Mouse (Mus musculus): ENCODE measurements around the gene Cbx7. TPM values are rescaled to one million over a fixed set of nuclear protein-coding genes. Genes with fewer than 3 reads are reported as not detected.
A peak's percentile ranks its signal among the peaks of the same experiment; 100 is the strongest.

Gene Cbx7
- total RNA-seq, 2 experiments from 2014 or later, result 9.4 to 9.8 TPM

- peak; percentile 65 for DNase-seq (ENCODE audit: low spot score)
- intact Hi-C loops (cut with DNase I), result loop anchor here (2.0 kb wide), 2 partner anchors 46 to 52 kb away; no protein-coding TSS in a partner anchor
Observed at GRCm38 (mm10) chr15:80004644-80005340, 33.9 kb upstream of the Cbx7 start.

GRCm38 (mm10) chr15:80003581-80003980 is 32.7 kb upstream of the Cbx7 start:
- intact Hi-C loops (cut with DNase I), result no loop called here

DNA sequence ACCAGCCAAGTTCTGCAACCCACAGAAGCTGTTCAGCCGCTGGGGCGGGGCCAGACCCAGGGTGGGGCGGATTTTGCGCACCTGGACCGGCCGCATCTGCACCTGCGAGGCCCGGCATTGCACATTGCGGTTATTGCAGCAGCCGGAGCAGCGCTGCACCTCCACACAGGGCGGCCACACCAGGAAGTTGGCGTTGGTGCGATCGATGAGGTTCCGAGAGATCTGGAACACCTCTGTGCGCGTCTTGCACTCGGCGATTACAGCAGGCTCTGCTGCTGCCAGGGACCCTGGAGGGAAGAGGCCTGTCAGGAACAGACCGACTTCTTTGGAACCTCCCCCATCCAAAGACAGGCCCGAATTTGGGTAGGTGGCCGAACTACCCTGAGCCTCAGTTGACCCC is 30.7 kb upstream of the Cbx7 start:
- DNase-seq (ENCODE audit: low spot score), result no peak
- intact Hi-C loops (cut with DNase I), result no loop called here

More at GRCm38 (mm10) chr15:80003581-80003980, 32.7 kb upstream of the Cbx7 start:
- no peak for DNase-seq (ENCODE audit: low spot score)

GRCm38 (mm10) chr15:80000694-80001093 is 29.8 kb upstream of the Cbx7 start:
- intact Hi-C loops (cut with DNase I), result no loop called here
- peak; percentile 53 for DNase-seq (ENCODE audit: low spot score)

- DNase-seq (ENCODE audit: low spot score), result no peak
- intact Hi-C loops (cut with DNase I), result no loop called here
Observed at GRCm38 (mm10) chr15:79997988-79998387, 27.1 kb upstream of the Cbx7 start.

- no peak for DNase-seq (ENCODE audit: low spot score)
- intact Hi-C loops (cut with DNase I), result no loop called here
Observed at GRCm38 (mm10) chr15:79996781-79997180, 25.9 kb upstream of the Cbx7 start.

DNA sequence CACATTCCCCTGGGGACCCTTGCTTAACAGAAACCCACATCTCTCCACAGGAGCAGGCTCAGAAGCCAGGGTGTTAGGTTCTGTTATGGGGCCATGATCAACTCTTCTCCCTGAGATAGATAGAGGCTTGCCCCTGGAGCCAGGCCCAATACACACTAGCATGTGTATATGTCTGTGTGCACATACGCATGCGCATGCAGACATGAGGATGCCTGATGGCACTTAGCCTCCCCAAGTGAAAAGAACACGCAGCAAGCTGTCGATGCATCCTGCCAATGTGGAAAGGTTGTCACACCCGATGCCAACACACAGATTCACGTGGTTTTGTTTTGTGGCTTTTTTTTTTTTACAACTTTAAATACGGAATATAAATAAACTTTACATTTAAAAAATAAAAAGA is 24.6 kb upstream of the Cbx7 start:
- DNase-seq (ENCODE audit: low spot score), result no peak
- intact Hi-C loops (cut with DNase I), result no loop called here

GRCm38 (mm10) chr15:79994566-79994965 is 23.6 kb upstream of the Cbx7 start:
- intact Hi-C loops (cut with DNase I), result no loop called here
- DNase-seq (ENCODE audit: low spot score), result no peak

DNA sequence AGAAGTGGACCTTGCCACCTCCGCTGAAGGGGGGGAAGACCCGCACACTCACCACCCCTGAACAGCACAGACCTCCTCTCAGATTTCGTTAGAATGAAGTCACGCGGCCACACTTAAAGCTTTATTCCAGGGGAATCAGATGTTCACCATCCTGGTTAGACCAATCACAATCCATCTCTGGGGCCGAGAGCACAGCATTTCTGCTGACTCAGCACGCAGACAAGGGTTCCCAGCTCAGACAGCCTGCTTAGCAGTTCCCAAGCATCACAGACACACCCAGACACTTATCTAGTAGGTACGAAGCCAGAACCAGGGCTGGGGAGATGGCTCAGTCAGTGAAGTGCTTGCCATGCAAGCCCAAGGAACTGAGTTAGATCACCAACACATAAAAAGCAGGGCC is 15.3 kb upstream of the Cbx7 start:
- intact Hi-C loops (cut with DNase I), result no loop called here
- DNase-seq (ENCODE audit: low spot score), result no peak

GRCm38 (mm10) chr15:79985471-79985870 is 14.6 kb upstream of the Cbx7 start:
- DNase-seq (ENCODE audit: low spot score), result no peak
- intact Hi-C loops (cut with DNase I), result no loop called here

DNA sequence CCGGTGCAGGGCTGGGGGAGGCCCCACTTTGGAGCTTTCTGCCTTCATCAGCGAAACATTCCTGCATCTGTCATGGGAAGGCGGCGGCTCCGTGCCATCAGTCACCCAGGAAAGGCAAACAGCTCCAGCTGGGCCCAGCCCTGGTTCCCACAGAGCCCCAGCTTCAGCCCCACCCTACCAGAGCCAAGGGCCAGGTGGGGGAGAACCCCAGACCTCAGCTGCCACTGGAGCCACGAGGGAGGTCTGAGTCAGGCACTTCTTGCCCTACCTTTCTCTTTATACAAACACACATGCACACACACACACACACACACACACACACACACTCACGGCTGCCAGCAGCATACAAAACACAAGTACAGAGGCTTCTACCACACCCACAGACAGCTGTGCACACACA is 13.2 kb upstream of the Cbx7 start:
- no peak for DNase-seq (ENCODE audit: low spot score)
- intact Hi-C loops (cut with DNase I), result no loop called here

- intact Hi-C loops (cut with DNase I), result no loop called here
- DNase-seq (ENCODE audit: low spot score), result no peak
Observed at GRCm38 (mm10) chr15:79980716-79981115, 9.8 kb upstream of the Cbx7 start.

- no peak for DNase-seq (ENCODE audit: low spot score)
- intact Hi-C loops (cut with DNase I), result no loop called here
Observed at GRCm38 (mm10) chr15:79972186-79972585, 1.3 kb upstream of the Cbx7 start.

GRCm38 (mm10) chr15:79970491-79970890 is 428 bp downstream of the Cbx7 start:
- DNase-seq (ENCODE audit: low spot score), result no peak
- intact Hi-C loops (cut with DNase I), result no loop called here

DNA sequence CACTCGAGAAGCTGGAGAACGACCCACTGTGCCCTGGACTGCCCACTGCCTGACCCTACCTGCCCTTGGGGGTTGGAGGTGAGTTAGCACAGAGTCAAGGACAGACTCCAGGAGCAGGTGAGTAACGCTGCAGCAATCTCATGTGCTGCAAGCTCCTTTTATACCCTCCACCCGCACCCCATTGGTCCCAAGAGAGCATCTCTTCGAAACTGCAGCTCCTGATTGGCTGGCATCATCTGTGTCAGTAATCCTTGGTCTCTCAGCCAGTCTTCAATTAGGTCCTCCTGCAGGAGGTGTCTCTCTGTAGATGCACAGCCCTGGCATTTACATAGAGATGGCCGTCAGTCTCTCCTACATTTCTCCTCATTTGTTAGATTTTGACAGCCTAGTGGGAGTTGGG is 3.6 kb downstream of the Cbx7 start:
- DNase-seq (ENCODE audit: low spot score), result no peak
- intact Hi-C loops (cut with DNase I), result no loop called here

GRCm38 (mm10) chr15:79964376-79964775 is 6.5 kb downstream of the Cbx7 start:
- intact Hi-C loops (cut with DNase I), result no loop called here

DNA sequence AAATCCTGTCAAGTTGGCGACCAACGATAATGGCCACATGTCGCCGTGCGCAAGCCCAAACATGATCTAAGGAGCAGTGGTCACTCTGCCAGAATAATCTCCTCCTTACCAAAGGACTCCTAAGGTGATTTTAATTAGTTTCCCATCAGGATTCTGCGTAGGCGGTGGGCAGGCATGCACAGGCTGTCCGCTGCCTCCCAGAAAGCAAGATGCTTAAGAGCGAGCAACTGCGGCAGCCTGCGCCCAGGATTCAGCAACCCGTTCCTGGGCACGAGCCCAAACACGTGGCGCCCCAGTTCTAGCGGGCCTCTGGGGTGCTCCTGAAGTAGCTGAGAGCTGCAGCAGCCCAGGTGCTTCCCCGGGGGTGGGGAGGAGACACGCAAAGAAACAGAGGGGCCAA is 8.3 kb downstream of the Cbx7 start:
- intact Hi-C loops (cut with DNase I), result no loop called here
- DNase-seq (ENCODE audit: low spot score), result no peak

More at GRCm38 (mm10) chr15:79964376-79964775, 6.5 kb downstream of the Cbx7 start:
- DNase-seq (ENCODE audit: low spot score), result no peak

DNA sequence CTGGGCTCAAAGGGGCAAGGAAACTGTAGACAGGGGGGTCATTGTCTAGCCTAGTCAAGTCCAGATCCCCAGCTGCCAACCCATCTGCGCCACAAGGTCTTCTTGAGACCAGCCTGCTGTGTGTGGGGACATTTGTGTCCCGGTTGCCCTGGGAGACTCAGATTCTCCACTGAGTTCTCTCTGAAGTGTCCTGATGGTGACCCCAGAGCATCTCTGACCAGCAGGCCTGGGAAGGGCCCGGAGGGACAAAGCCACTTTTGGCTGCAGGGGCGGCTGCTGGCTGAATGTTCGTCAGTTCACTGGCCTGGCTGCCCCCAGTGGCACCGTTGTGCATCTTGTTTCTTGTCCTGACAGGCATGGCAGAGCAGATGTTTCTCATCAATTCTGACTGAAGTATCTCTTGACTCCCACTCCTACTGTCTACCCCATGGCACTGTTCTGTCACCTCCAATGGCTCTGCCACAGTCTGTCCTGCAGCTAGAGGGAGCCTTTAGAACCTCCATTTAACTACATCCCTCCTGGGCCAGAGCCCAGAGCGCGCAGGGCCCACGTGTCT is 9.5 kb downstream of the Cbx7 start:
- DNase-seq (ENCODE audit: low spot score), result no peak
- intact Hi-C loops (cut with DNase I), result no loop called here

- no peak for DNase-seq (ENCODE audit: low spot score)
- intact Hi-C loops (cut with DNase I), result no loop called here
Observed at GRCm38 (mm10) chr15:79958418-79958817, 12.5 kb downstream of the Cbx7 start.

GRCm38 (mm10) chr15:79956559-79956958 is 14.4 kb downstream of the Cbx7 start:
- intact Hi-C loops (cut with DNase I), result no loop called here
- DNase-seq (ENCODE audit: low spot score), result no peak

GRCm38 (mm10) chr15:79953470-79953869 is 17.4 kb downstream of the Cbx7 start:
- intact Hi-C loops (cut with DNase I), result loop anchor here (1.0 to 2.0 kb wide), 2 partner anchors 51 to 97 kb away; no protein-coding TSS in a partner anchor

More at GRCm38 (mm10) chr15:79953470-79953869, 17.4 kb downstream of the Cbx7 start:
- no peak for DNase-seq (ENCODE audit: low spot score)

Measured in heart, postnatal 25 days (tissue).